Mouse (Mus musculus) kidney, adult 9 months (tissue): ENCODE data around the gene Trim46.
"Not testable (repeated sequence)": the region's sequence is repeated elsewhere in the genome, so short reads cannot be mapped to it uniquely, and the experiment has no call there.

Experiments used
- DNase-seq: peaks from one replicate; pipeline ENCODE4 v3.0.0; 2022

Trim46 gene

DNA sequence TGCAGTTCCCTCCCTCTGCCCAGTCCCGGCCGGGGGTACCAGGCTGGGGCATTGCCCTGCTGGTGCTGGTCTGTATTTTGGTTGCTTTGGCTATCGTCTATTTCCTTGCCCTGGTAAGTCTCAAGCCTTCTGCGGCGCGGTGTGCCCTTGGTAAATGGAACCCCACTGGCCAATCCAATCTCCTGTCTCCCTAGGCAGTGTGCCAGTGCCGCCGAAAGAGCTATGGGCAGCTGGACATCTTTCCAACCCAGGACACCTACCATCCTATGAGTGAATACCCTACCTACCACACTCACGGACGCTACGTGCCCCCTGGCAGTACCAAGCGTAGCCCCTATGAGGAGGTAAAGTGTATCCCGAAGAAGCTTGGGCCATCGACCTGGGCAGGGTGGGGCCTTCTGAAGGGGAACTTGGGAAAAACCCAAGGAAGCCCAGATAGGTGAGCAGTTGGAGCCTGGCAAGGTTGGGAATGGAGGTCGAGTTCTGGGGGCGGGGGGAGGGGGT, 14.3 kb downstream of the Trim46 start:
- DNase-seq, result no peak

GRCm38 (mm10) chr3:89231345-89231744, 14.8 kb downstream of the Trim46 start:
- no peak for DNase-seq

- no peak for DNase-seq
These were observed 15.5 kb downstream of the Trim46 start for GRCm38 (mm10) chr3:89230561-89230960.

DNA sequence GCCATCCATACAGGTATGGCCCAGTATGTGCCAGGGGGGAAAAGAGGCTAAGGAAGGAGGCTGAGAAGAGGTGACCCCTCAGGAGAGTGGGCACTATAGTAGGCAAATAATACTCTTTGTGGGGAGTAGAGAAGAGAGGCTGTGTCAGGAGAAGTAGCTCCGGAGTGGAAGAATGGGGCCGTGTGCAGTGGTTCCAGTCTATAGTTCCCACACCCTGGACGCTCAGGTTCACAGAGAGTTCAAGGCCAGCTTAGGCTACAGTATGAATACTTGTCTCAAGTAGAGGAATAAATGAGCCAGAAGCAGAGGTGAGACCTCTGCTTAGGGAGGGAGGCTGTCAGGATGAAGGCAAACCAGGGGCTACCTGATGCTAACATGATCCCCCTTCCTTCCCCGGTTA, 16.8 kb downstream of the Trim46 start:
- DNase-seq, result no peak

- DNase-seq, result no peak
These were observed 17.3 kb downstream of the Trim46 start, which contains the start of gene Muc1 for GRCm38 (mm10) chr3:89228836-89229235. Gene Muc1, plus strand, starts transcription at chr3:89229057.

DNA sequence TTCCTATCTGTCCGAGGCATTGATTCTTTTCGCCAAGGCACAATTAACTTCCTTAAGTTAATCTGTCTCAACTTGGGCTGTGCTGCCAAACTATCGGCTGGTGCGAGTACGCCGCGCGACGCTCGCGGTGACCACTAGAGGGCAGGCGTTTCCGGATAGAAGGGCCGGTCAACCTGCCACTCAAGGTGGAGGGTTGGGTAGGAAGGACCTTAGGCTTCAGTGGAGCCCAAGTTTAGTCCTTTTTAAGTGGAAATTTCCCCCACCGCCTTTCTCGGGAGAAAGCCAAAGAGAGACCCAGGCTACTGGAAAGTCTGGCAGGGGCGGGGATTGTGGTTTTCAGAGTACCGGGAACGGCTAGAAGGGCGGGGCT, 17.9 kb downstream of the Trim46 start:
- peak; percentile 96 for DNase-seq

DNA sequence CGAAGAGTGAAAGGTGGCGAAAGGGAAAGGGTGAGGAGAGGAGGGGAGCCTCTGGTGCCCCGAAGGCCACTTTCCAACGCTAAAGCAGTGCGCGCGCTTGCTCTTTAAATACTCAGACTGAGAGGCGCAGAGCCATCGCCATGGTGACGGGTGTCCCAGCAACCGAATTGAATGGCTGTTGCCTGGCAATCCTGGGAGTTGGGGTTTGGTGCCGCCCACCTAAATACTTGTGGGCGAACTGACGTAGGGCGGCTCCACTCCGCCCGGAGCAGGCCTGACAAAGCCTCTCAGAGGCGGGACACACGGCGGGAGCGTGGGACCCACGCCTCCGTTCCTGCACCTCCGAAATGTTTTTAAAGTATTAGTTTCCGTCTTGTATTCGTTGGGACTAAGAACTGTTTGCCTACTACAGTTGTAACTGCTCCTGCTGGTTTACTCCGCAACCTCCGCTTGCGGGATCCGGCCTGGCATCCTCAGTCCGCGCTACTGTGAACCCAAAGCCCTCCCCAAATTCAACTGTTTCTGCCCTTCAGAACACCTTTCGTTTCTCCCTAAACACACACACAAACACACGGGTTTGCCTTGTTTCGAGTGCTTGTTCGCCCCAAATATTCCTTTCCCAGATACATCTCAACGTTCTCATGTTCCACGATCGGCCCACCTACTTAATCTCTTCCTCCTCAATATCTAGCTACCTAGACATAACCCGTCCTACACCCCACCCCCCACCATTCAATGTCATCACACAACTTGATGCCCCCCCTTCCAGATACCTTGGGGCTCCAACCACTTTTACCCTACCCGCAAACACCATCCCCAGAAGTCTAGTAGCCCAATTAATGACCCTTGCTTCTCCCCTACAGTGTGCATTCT, 18.6 kb downstream of the Trim46 start:
- DNase-seq, result peak; percentile 87

- DNase-seq, result no peak
These were observed 19.2 kb downstream of the Trim46 start, which contains the start of gene Mtx1 for GRCm38 (mm10) chr3:89226900-89227299. Gene Mtx1, minus strand, starts transcription at chr3:89227088.

DNA sequence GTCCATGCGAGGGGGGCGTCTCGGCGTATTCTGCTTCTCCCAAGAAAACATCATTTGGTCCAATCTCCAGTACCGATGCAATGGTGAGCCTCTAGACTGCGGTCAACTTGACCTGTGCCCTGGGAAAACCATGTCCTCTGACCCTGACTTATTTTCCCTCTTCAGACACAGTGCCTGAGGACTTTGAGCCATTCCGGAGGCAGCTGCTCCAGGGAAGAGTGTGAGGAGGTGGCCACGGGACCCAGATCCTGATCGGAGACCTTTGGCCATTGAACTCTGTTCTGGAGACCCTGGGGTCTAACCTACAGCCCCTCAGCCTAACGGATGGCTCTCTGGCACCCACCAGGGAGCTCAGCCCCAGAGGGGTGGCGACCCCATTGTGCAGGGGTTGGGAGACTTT, 19.7 kb downstream of the Trim46 start:
- DNase-seq, result no peak

- no peak for DNase-seq
These were observed 20.2 kb downstream of the Trim46 start for GRCm38 (mm10) chr3:89225918-89226317.

DNA sequence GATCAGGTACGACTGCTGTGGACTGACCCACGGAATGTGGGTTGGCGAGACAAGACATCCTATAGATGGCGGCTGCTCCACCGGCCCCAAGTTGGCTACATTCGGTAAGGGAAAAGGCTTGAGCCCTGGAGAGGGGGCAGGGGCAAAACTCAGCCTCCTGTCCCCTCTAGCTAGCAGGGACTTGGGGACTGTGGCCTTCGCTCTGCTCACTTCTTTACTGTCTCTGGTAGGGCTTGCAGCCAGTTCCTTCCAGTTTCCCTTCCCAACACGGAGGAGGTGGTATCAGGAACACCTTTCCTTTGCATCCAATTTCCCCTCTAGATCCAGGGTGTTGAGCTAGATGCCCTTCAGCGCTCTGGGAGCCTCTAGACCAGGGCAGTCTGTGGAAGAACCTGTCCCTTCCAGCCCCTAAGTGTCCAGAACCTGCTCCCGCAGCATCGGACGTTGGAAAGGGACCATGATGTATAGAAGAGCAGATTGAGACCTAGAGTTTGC, 20.7 kb downstream of the Trim46 start:
- DNase-seq, result no peak

DNA sequence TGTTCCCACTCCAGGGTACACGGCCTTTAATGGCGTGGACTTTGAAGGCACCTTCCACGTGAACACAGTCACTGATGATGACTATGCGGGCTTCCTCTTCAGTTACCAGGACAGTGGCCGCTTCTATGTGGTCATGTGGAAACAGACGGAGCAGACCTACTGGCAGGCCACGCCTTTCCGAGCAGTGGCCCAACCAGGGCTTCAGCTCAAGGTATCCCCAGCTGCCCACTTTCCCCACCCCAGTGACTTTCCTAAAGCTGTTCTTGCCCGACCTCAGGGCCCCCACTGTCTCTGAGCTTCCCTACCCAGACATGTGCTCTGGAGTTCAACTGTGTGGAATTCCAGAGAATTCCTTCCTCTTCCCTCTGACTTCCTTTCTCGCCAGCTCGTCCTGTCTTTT, 21.3 kb downstream of the Trim46 start:
- no peak for DNase-seq

GRCm38 (mm10) chr3:89221167-89221566, 24.9 kb downstream of the Trim46 start:
- no peak for DNase-seq

- DNase-seq, result no peak
These were observed 26.6 kb downstream of the Trim46 start for GRCm38 (mm10) chr3:89219546-89219945.

DNA sequence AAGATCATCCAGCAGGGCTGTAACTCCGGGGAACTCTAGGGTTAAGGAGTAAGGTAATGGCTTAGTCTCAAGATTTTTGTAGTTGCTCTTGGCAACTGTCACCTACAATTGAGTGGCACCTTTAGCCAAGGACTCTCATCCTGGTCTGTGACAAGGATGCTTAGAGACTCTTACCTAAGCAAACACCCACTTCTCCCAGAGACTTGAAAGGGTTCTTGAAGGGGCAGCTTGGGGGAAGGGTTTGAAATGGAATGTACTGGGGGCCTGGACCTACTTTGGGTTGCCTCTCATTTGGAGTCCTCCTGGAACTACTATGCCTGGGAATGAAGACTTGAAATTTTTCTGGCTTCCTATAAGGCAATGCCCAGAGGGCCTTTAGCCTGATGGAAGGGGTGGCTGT, 27.8 kb downstream of the Trim46 start:
- DNase-seq, result no peak

- not testable (repeated sequence) for DNase-seq
These were observed 29.7 kb downstream of the Trim46 start for GRCm38 (mm10) chr3:89216407-89216806.

- DNase-seq, result peak; percentile 90
These were observed 30.3 kb downstream of the Trim46 start for GRCm38 (mm10) chr3:89215853-89216252.

DNA sequence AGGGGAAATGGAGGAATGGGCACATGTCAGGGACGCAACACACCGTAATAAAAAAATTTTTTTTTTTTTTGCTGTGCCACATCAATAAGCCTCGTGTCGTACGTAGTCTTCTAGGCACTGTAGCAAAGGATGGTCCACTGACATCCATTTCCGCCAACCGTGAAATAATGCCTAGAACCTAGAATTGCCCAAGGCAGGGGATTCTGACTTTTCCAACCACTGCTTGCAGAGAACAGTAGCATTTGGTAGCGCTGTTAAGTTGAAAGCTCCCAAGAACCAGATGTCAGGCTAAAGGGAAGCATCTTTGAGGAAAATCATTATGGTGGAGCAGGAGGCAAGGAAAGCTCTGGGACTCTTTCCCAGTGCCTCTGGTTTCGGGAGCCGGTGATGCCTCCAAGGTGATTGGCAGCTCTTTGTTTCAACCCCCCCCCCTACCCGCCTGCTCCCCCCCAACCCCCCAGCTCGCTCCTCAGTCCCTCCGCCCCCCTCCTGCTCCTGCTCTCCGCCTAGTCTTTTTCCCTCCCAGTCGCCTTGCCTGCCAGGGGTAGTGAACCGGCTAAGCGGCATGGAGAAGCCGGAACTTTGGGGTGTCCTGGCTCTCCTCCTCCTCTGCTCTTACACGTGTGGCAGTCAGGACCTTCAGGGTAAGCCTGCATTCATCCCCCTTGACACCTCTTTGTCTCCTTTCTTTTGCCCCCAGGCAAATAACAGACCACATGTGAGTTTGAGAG, 31.3 kb downstream of the Trim46 start, which contains the start of gene Thbs3:
Thbs3 (plus strand) TSS at position 500 of the 731 bp plus-strand sequence.
- no peak for DNase-seq

GRCm38 (mm10) chr3:89213803-89214530, 32.1 kb downstream of the Trim46 start:
- peak; percentile 91 for DNase-seq

GRCm38 (mm10) chr3:89210731-89211130, 35.4 kb downstream of the Trim46 start:
- DNase-seq, result peak; percentile 49

- no peak for DNase-seq
These were observed 35.9 kb downstream of the Trim46 start for GRCm38 (mm10) chr3:89210162-89210561.

DNA sequence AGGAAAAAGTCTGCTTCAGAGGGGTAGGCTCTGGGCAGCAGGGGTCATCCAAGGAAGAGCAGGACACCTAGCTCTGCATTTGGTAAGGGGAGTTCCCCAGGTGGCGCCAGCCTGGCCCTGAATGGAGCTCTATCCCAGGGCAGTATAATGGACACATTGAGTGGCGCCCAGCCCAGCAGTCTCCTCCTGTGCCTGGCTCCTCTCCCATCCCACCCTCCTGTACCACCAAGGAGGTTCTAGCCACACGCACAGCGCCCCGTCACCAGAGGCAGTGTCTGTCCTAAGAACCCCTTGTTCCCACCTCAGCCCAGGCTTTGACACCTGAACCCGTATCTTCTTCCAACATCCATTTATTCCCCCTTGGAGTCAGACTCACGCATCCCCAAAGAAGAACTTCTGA, 36.4 kb downstream of the Trim46 start:
- DNase-seq, result no peak

DNA sequence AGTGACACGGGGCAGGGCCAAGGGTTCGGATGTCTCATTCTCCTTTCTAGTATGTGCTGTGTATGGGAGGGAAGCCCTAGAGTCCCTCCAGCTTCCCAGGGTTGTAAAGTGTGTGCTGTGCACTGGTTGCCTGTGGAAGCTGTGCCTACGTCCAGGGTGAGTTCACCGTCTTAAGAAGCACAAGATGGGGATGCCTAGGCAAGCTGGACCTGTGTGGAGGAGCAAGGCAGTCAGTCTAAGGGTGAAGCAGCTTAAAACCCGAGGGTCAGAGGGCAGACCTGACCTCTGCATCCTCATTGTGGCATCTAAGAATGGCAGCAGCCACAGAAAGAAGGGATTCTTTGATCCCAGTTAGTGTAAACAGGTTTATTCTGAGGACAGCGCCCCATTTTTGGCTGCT, 37.4 kb downstream of the Trim46 start:
- no peak for DNase-seq
